Mouse (Mus musculus) heart, adult 18-20 months (tissue): ENCODE measurements around the gene Bicdl1. TPM values are rescaled to one million over a fixed set of nuclear protein-coding genes. Genes with fewer than 3 reads are reported as not detected.

Experiments used
- DNase-seq, 2 experiments: peaks; one replicate each; pipeline ENCODE4 v3.0.0; 2021 to 2022; ENCODE audit warnings: mixed read lengths in 1 of 2
- total RNA-seq, 2 experiments: library from RNA; stranded (reverse); gene quantifications; 2 replicates each; pipeline ENCODE4 v1.2.3; 2021

The Bicdl1 gene
- total RNA-seq, 2 experiments from 2014 or later = 8.0 to 8.3 TPM

GRCm38 (mm10) chr5:115726019-115726418, 5.4 kb downstream of the Bicdl1 start:
- no peak for DNase-seq

GRCm38 (mm10) chr5:115724422-115724821, 7.0 kb downstream of the Bicdl1 start:
- no peak for DNase-seq

- DNase-seq = no peak
Observed at GRCm38 (mm10) chr5:115722188-115722959, 9.0 kb downstream of the Bicdl1 start.

DNA sequence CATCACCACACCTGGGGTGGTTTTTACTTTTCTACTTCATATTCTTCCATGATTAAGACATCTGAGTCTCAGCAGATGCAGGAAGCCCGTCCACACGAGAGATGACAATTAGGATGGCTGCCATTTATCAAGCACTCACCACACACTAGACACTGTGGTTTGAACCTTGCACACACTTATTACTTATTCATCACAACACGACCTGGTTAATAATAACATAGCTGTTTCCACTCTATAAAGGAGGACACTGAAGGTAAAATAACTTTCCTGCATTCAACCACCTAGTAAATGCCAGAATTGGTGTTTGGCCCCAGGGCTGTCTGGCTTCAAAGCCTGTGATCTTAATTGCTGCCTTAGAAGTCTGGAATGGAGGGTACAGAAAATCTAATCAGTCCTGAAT, 10.7 kb downstream of the Bicdl1 start:
- DNase-seq = no peak

- DNase-seq = no peak
Observed at GRCm38 (mm10) chr5:115717693-115718092, 13.7 kb downstream of the Bicdl1 start.

DNA sequence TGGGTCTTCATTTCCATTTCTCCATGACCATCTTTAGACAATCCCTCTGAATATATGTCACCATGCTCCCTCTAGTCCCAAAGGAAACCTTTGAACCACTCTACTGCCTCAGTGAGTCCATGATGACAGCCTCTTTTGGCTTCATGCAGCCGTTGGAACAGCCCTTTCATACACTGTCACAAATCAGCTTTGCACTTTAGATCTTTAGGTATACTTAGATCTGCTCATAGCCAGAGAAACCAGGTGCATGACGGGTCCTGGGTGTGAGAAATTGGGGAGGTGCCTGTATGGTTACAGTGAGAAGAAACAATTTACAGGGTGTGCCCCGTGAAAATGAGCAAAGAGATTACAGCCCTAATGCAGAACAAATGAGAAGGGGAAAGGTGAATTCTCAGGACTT, 14.3 kb downstream of the Bicdl1 start:
- DNase-seq = no peak

- DNase-seq = no peak
Observed at GRCm38 (mm10) chr5:115716426-115716825, 15.0 kb downstream of the Bicdl1 start.

DNA sequence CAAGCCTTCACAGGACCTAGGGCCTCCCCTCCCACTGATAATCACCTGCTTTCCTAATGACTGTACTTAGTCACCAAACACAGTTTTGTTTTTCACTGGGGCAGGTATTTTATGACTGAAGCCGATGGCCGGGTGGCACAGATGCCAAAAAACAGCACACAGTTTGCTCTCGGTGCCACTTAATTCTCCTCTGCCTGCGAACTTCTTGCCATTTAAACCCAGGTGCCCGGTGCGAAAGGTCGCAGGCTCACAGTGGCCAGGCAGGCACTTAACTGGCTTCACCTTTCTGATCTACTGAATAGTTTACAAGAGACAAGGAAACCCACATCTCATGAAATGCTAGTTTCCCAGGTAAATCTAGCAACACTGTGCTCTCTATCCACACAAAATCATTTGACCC, 16.7 kb downstream of the Bicdl1 start:
- DNase-seq = no peak

GRCm38 (mm10) chr5:115712487-115712886, 18.9 kb downstream of the Bicdl1 start:
- DNase-seq = no peak

GRCm38 (mm10) chr5:115711636-115712419, 19.6 kb downstream of the Bicdl1 start:
- DNase-seq = no peak

DNA sequence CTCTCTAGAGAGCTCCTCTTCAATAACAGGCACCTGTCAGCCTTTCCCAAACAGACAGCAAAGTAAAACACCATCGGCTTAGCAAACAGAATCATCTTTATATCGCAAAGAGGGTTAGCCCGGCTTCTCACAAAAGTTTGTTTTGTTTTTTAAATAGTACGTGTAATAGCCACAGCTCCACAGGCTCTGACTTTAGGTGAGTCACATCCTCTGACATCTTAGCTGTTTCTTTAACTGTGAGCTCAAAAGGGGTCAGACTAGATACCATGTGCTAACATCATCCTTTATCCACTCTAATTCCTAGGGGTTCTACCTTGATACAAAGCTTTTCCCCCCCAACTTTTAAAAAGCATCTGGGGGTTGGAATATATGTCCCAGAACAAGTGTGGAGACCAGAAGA, 21.2 kb downstream of the Bicdl1 start:
- DNase-seq = no peak

GRCm38 (mm10) chr5:115708930-115709329, 22.5 kb downstream of the Bicdl1 start:
- no peak for DNase-seq

GRCm38 (mm10) chr5:115701981-115702380, 29.4 kb downstream of the Bicdl1 start:
- DNase-seq = no peak

- no peak for DNase-seq
Observed at GRCm38 (mm10) chr5:115701215-115701614, 30.2 kb downstream of the Bicdl1 start.

- no peak for DNase-seq
Observed at GRCm38 (mm10) chr5:115696811-115697210, 34.6 kb downstream of the Bicdl1 start.

GRCm38 (mm10) chr5:115695191-115695770, 36.1 kb downstream of the Bicdl1 start:
- no peak for DNase-seq

DNA sequence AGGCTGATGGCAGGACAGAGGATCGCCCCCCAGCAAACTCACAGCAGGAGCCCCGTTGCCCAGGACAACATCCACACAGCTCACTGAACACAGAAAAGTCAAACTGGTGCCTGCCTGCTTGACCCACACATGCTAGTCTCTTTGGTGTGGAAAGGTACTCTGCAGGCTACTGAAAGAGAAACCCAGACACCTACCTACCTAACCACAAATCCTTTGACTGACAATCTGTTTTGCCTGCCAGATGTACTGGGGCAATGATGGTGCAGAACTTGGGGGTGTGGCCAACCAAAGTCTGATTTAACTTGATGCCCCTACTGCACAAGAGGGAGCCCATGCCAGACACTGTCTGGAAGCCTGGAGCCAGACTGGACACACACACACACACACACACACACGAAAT, 38.1 kb downstream of the Bicdl1 start:
- no peak for DNase-seq

- no peak for DNase-seq
Observed at GRCm38 (mm10) chr5:115686716-115687115, 44.7 kb downstream of the Bicdl1 start.

DNA sequence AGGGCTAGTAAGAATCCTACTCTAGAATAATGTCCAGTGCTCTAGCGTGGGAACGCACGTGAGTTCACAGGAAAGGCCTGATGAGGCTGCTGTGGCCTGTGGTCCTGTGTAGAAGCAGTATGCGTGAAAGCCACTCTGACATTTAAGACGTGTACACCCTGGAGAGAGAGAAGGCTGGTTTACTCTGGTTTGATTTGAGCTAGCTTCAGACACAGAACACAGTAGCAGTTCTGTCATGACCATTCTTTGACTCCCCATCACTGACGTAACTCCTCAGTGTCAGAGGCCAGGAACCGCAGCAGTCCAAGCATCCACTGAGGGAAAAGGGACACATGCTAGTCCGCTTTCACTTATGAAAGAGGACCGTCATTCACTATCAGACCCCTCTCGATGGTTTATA, 46.3 kb downstream of the Bicdl1 start:
- DNase-seq = no peak

GRCm38 (mm10) chr5:115671846-115672245, 59.6 kb downstream of the Bicdl1 start:
- DNase-seq = no peak

GRCm38 (mm10) chr5:115670406-115670805, 61.0 kb downstream of the Bicdl1 start:
- DNase-seq = no peak

GRCm38 (mm10) chr5:115669974-115670373, 61.4 kb downstream of the Bicdl1 start:
- no peak for DNase-seq

DNA sequence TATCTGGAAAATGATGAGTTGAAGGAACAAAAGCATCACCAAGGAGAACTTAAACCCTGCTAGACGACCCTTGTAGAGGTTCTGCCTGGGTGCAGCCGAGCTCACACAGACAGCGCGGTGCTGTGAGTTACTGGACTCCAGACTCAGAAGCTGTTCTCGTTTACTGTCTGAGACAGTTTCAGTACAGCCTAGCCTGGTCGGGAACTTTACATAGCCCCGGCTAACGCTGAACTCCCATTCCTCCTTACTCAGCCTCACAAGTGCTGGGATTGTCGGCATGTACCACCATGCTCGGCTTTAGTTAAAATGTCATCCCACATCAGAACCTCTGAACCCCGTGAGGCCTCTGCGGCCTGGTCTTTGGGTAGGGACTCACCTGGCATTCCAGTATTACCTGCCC, 62.4 kb downstream of the Bicdl1 start:
- DNase-seq = no peak
